Mouse (Mus musculus): ENCODE data around the gene Raver2. TPM values are rescaled to one million over a fixed set of nuclear protein-coding genes. Genes with fewer than 3 reads are reported as not detected.

Gene Raver2
- 13.4 and 14.1 TPM in 2 replicates for polyA plus RNA-seq (2015; fragmentation: Nextera tagmentation; extraction: Ambion mirVana)

- H3K4me2 ChIP-seq: peak within 1 kb of the TSS; percentile 77
- H3K9ac ChIP-seq: peak within 1 kb of the TSS; percentile 84
- WGBS: 2% methylated on average over 52 of the region's 54 CpGs
- peak; percentile 84 for ATAC-seq (ENCODE audit: insufficient number of reproducible peaks, insufficient read depth, low FRiP score, low TSS enrichment, low read depth)
- peak within 1 kb of the TSS; percentile 76 for H3K27ac ChIP-seq
- H3K27me3 ChIP-seq: peaks cover 3% of the 10 kb centered on the region; the same call in 1 of the 2 replicates
- peak within 1 kb of the TSS; percentile 82 for H3K4me3 ChIP-seq
- no peaks in the 10 kb centered on the region for H3K36me3 ChIP-seq
- H3K9me3 ChIP-seq: no peaks in the 10 kb centered on the region
- H3K4me1 ChIP-seq: peaks cover 14% of the 10 kb centered on the region
These were observed at the start of gene Raver2 for GRCm38 (mm10) chr4:101068786-101069153. Raver2 (plus strand) TSS chr4:101068983.

- Histone ChIP-seq H3K4me1 (no peaks in the 10 kb centered on the region), H3K27me3 (no peaks in the 10 kb centered on the region), H3K9me3 (peaks cover 9% of the 10 kb centered on the region), H3K36me3 (no peaks in the 10 kb centered on the region), H3K27ac (no peak within 1 kb of the TSS), H3K4me3 (no peak within 1 kb of the TSS), H3K4me2 (no peak within 1 kb of the TSS), H3K9ac (no peak within 1 kb of the TSS)
- 81% methylated on average over 4 of the region's 4 CpGs for WGBS
- no peak for ATAC-seq (ENCODE audit: insufficient number of reproducible peaks, insufficient read depth, low FRiP score, low TSS enrichment, low read depth)
These were observed 48.2 kb upstream of the Raver2 start, which contains the start of gene Gm10577 for GRCm38 (mm10) chr4:101020596-101020995. Gm10577 (minus strand) TSS chr4:101020696.

- no peaks in the 10 kb centered on the region for H3K27me3 ChIP-seq
- H3K9ac ChIP-seq: no peak overlapping the region
- no peak overlapping the region for H3K4me3 ChIP-seq
- no peaks in the 10 kb centered on the region for H3K36me3 ChIP-seq
- 49% methylated on average over 5 of the region's 5 CpGs for WGBS
- peaks cover 9% of the 10 kb centered on the region; the same call in 1 of the 2 replicates for H3K9me3 ChIP-seq
- ATAC-seq (ENCODE audit: insufficient number of reproducible peaks, insufficient read depth, low FRiP score, low TSS enrichment, low read depth): no peak
- no peak overlapping the region for H3K4me2 ChIP-seq
- H3K27ac ChIP-seq: no peak overlapping the region
- H3K4me1 ChIP-seq: peaks cover 4% of the 10 kb centered on the region; the same call in 1 of the 2 replicates
These were observed 42.2 kb upstream of the Raver2 start for GRCm38 (mm10) chr4:101026566-101026965.

- no peak overlapping the region for H3K9ac ChIP-seq
- H3K4me1 ChIP-seq: peaks cover 4% of the 10 kb centered on the region; the same call in 1 of the 2 replicates
- H3K27ac ChIP-seq: no peak overlapping the region
- WGBS: 79% methylated on average over 2 of the region's 2 CpGs
- ATAC-seq (ENCODE audit: insufficient number of reproducible peaks, insufficient read depth, low FRiP score, low TSS enrichment, low read depth): no peak
- H3K27me3 ChIP-seq: no peaks in the 10 kb centered on the region
- H3K9me3 ChIP-seq: peaks cover 9% of the 10 kb centered on the region; the same call in 1 of the 2 replicates
- no peak overlapping the region for H3K4me3 ChIP-seq
- H3K36me3 ChIP-seq: no peaks in the 10 kb centered on the region
- H3K4me2 ChIP-seq: no peak overlapping the region
These were observed 41.8 kb upstream of the Raver2 start for GRCm38 (mm10) chr4:101026995-101027394.

GRCm38 (mm10) chr4:101027852-101028411 lies 40.9 kb upstream of the Raver2 start:
- H3K9ac ChIP-seq: no peak overlapping the region

GRCm38 (mm10) chr4:101033047-101033446 lies 35.7 kb upstream of the Raver2 start:
- no peak overlapping the region for H3K27ac ChIP-seq
- H3K36me3 ChIP-seq: no peaks in the 10 kb centered on the region
- H3K4me3 ChIP-seq: no peak overlapping the region
- H3K4me2 ChIP-seq: no peak overlapping the region
- no peak overlapping the region for H3K9ac ChIP-seq
- ATAC-seq (ENCODE audit: insufficient number of reproducible peaks, insufficient read depth, low FRiP score, low TSS enrichment, low read depth): no peak
- no peaks in the 10 kb centered on the region for H3K4me1 ChIP-seq
- WGBS: 70% methylated on average over 3 of the region's 3 CpGs
- no peaks in the 10 kb centered on the region for H3K9me3 ChIP-seq
- no peaks in the 10 kb centered on the region for H3K27me3 ChIP-seq

More at GRCm38 (mm10) chr4:101027852-101028411, 40.9 kb upstream of the Raver2 start:
- no peaks in the 10 kb centered on the region for H3K27me3 ChIP-seq
- no peaks in the 10 kb centered on the region for H3K36me3 ChIP-seq
- peaks cover 6% of the 10 kb centered on the region; the same call in 1 of the 2 replicates for H3K9me3 ChIP-seq
- no peak overlapping the region for H3K4me2 ChIP-seq
- H3K4me3 ChIP-seq: no peak overlapping the region
- no peak for ATAC-seq (ENCODE audit: insufficient number of reproducible peaks, insufficient read depth, low FRiP score, low TSS enrichment, low read depth)
- 91% methylated on average over 9 of the region's 9 CpGs for WGBS
- peaks cover 4% of the 10 kb centered on the region; the same call in 1 of the 2 replicates for H3K4me1 ChIP-seq
- H3K27ac ChIP-seq: no peak overlapping the region

GRCm38 (mm10) chr4:101035131-101035530 lies 33.7 kb upstream of the Raver2 start:
- 82% methylated on average over 5 of the region's 5 CpGs for WGBS
- no peaks in the 10 kb centered on the region for H3K4me1 ChIP-seq
- H3K9me3 ChIP-seq: no peaks in the 10 kb centered on the region
- no peaks in the 10 kb centered on the region for H3K36me3 ChIP-seq
- H3K27ac ChIP-seq: no peak overlapping the region
- H3K9ac ChIP-seq: no peak overlapping the region
- no peaks in the 10 kb centered on the region for H3K27me3 ChIP-seq
- no peak overlapping the region for H3K4me2 ChIP-seq
- ATAC-seq (ENCODE audit: insufficient number of reproducible peaks, insufficient read depth, low FRiP score, low TSS enrichment, low read depth): no peak
- H3K4me3 ChIP-seq: no peak overlapping the region

- WGBS: 61% methylated on average over 7 of the region's 7 CpGs
- H3K27me3 ChIP-seq: no peaks in the 10 kb centered on the region
- no peaks in the 10 kb centered on the region for H3K4me1 ChIP-seq
- no peak overlapping the region for H3K4me2 ChIP-seq
- no peak overlapping the region for H3K4me3 ChIP-seq
- ATAC-seq (ENCODE audit: insufficient number of reproducible peaks, insufficient read depth, low FRiP score, low TSS enrichment, low read depth): no peak
- no peaks in the 10 kb centered on the region for H3K9me3 ChIP-seq
- H3K36me3 ChIP-seq: no peaks in the 10 kb centered on the region
- H3K27ac ChIP-seq: no peak overlapping the region
- no peak overlapping the region for H3K9ac ChIP-seq
These were observed 31.6 kb upstream of the Raver2 start for GRCm38 (mm10) chr4:101037156-101037555.

GRCm38 (mm10) chr4:101043691-101044090 lies 25.1 kb upstream of the Raver2 start:
- H3K9me3 ChIP-seq: no peaks in the 10 kb centered on the region
- no peak for ATAC-seq (ENCODE audit: insufficient number of reproducible peaks, insufficient read depth, low FRiP score, low TSS enrichment, low read depth)
- WGBS: 56% methylated on average over 2 of the region's 2 CpGs
- H3K9ac ChIP-seq: no peak overlapping the region
- H3K4me3 ChIP-seq: no peak overlapping the region
- no peaks in the 10 kb centered on the region for H3K4me1 ChIP-seq
- no peak overlapping the region for H3K4me2 ChIP-seq
- H3K27ac ChIP-seq: no peak overlapping the region
- no peaks in the 10 kb centered on the region for H3K27me3 ChIP-seq
- no peaks in the 10 kb centered on the region for H3K36me3 ChIP-seq

- Histone ChIP-seq H3K9ac (no peak overlapping the region), H3K9me3 (no peaks in the 10 kb centered on the region), H3K27me3 (no peaks in the 10 kb centered on the region), H3K4me1 (no peaks in the 10 kb centered on the region), H3K4me2 (no peak overlapping the region), H3K4me3 (no peak overlapping the region), H3K27ac (no peak overlapping the region), H3K36me3 (no peaks in the 10 kb centered on the region)
- no peak for ATAC-seq (ENCODE audit: insufficient number of reproducible peaks, insufficient read depth, low FRiP score, low TSS enrichment, low read depth)
These were observed 24.6 kb upstream of the Raver2 start for GRCm38 (mm10) chr4:101044149-101044548.

GRCm38 (mm10) chr4:101046576-101046975 lies 22.2 kb upstream of the Raver2 start:
- H3K9me3 ChIP-seq: no peaks in the 10 kb centered on the region
- WGBS: 71% methylated on average over 4 of the region's 4 CpGs
- no peaks in the 10 kb centered on the region for H3K4me1 ChIP-seq
- no peak overlapping the region for H3K27ac ChIP-seq
- no peak overlapping the region for H3K4me2 ChIP-seq
- no peaks in the 10 kb centered on the region for H3K36me3 ChIP-seq
- H3K4me3 ChIP-seq: no peak overlapping the region
- ATAC-seq (ENCODE audit: insufficient number of reproducible peaks, insufficient read depth, low FRiP score, low TSS enrichment, low read depth): no peak
- H3K27me3 ChIP-seq: no peaks in the 10 kb centered on the region
- no peak overlapping the region for H3K9ac ChIP-seq

- Histone ChIP-seq H3K27me3 (no peaks in the 10 kb centered on the region), H3K9ac (no peak overlapping the region), H3K36me3 (no peaks in the 10 kb centered on the region), H3K9me3 (peaks cover 4% of the 10 kb centered on the region; the same call in 1 of the 2 replicates), H3K4me1 (no peaks in the 10 kb centered on the region), H3K4me2 (no peak overlapping the region), H3K4me3 (no peak overlapping the region), H3K27ac (no peak overlapping the region)
- no peak for ATAC-seq (ENCODE audit: insufficient number of reproducible peaks, insufficient read depth, low FRiP score, low TSS enrichment, low read depth)
- WGBS: 70% methylated on average over 2 of the region's 2 CpGs
These were observed 6.6 kb upstream of the Raver2 start for GRCm38 (mm10) chr4:101062146-101062545.
